Mouse (Mus musculus): ENCODE results near the gene Zfp91.

DNA sequence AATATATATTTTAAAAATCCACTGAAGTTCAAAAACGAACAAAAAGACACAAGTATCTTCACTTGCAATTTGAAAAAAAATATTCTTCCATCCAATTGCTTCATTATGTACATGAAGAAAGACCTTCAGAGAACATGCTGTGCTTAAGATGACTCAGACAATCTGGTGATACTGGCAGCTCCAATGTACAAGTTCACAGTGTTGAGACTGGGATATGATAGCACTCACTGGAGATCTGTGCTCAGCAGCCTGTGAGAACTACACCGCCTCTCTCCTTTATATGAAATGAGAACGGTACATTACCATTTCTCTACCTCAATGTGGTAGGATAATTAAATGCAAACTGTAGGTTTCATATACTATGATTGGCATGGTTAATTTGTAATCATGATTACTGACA is 6.9 kb upstream of the Zfp91 start:
- TF ChIP-seq POLR2A (IDR thresholded peaks at IDR 0.05; ENCODE audit: low read depth, low read length), result no peak
- TF ChIP-seq CTCF (IDR thresholded peaks at IDR 0.05; ENCODE audit: extremely low read depth, insufficient read depth, insufficient read length, insufficient replicate concordance), result no peak

All from spleen, adult 2 months (tissue).